Mouse (Mus musculus) monocyte, adult 5-6 weeks (primary cell): Measurements from ENCODE around the gene Suco. TPM values are rescaled to one million over a fixed set of nuclear protein-coding genes. Genes with fewer than 3 reads are reported as not detected.

Experiments used
- ATAC-seq: fragments of 153-309, 156-312 bp; replicated peaks from 2 replicates; pipeline ENCODE4 v1.8.0; 2017; ENCODE audit warnings: mild to moderate bottlenecking; ENCODE audit not compliant: low TSS enrichment, insufficient number of reproducible peaks, severe bottlenecking, poor library complexity, low FRiP score
- total RNA-seq: library from RNA; stranded (forward); fragments of 200-1000, 200-491, 200-594 nt; gene quantifications from 3 replicates; pipeline ENCODE4 v1.2.3, GENCODE M21; 2017

The Suco gene
- total RNA-seq, 1 experiment from 2014 or later: 160 TPM

- peak; percentile 55; the same call in 1 of the 2 replicates for ATAC-seq
Measured at GRCm38 (mm10) chr1:161798866-161799265, 77.6 kb downstream of the Suco start.

- ATAC-seq: peak; percentile 30; the same call in 1 of the 2 replicates
Measured at GRCm38 (mm10) chr1:161794447-161795211, 81.9 kb downstream of the Suco start.

- ATAC-seq: no peak
Measured at GRCm38 (mm10) chr1:161793321-161793720, 83.2 kb downstream of the Suco start.

- no peak for ATAC-seq
Measured at GRCm38 (mm10) chr1:161792687-161792969, 83.9 kb downstream of the Suco start.

- no peak for ATAC-seq
Measured at GRCm38 (mm10) chr1:161791854-161792686, 84.4 kb downstream of the Suco start.

GRCm38 (mm10) chr1:161788339-161788738 lies 88.1 kb downstream of the Suco start, which contains the start of gene Fasl:
Fasl (minus strand) TSS chr1:161788495.
- ATAC-seq: peak; percentile 52; the same call in 1 of the 2 replicates

GRCm38 (mm10) chr1:161782725-161783124 lies 93.8 kb downstream of the Suco start:
- ATAC-seq: no peak

GRCm38 (mm10) chr1:161781594-161781993 lies 94.9 kb downstream of the Suco start:
- ATAC-seq: no peak

- no peak for ATAC-seq
Measured at GRCm38 (mm10) chr1:161779057-161779456, 97.4 kb downstream of the Suco start.

- no peak; the same call in 1 of the 2 replicates for ATAC-seq
Measured at GRCm38 (mm10) chr1:161775151-161775550, 101.3 kb downstream of the Suco start.

GRCm38 (mm10) chr1:161771293-161771692 lies 105.2 kb downstream of the Suco start:
- no peak for ATAC-seq

GRCm38 (mm10) chr1:161769329-161769728 lies 107.2 kb downstream of the Suco start:
- no peak for ATAC-seq

GRCm38 (mm10) chr1:161767101-161767524 lies 109.4 kb downstream of the Suco start:
- peak; percentile 75 for ATAC-seq

- ATAC-seq: peak; percentile 92
Measured at GRCm38 (mm10) chr1:161766656-161767055, 109.8 kb downstream of the Suco start.

Other genes starting within 250 kb of the Suco start
- 161 to 263 TPM (median 164 TPM) in 3 replicates for gene Fasl, start 88.2 kb downstream of the Suco start, total RNA-seq
- 24.8 to 30.8 TPM (median 27.2 TPM) in 3 replicates for gene Pigc, start 92.5 kb upstream of the Suco start, total RNA-seq
- not detected in 3 replicates for gene 4930558K02Rik, start 103.0 kb upstream of the Suco start, total RNA-seq